Mouse (Mus musculus): ENCODE results near the gene Map1b.
A peak's percentile ranks its signal among the peaks of the same experiment; 100 is the strongest.

Map1b gene

GRCm38 (mm10) chr13:99398149-99398701 is 118.1 kb downstream of the Map1b start:
- peak; percentile 85 for DNase-seq

- DNase-seq = peak; percentile 94 to 96
These were observed 119.1 kb downstream of the Map1b start for GRCm38 (mm10) chr13:99397228-99397627.

- DNase-seq = peak; percentile 52 to 56
These were observed 120.8 kb downstream of the Map1b start for GRCm38 (mm10) chr13:99395531-99395930.

- peak in 1 of 2 experiments; percentile 41 for DNase-seq
These were observed 121.6 kb downstream of the Map1b start for GRCm38 (mm10) chr13:99394694-99395093.

GRCm38 (mm10) chr13:99393128-99393527 is 123.2 kb downstream of the Map1b start:
- DNase-seq = no peak

GRCm38 (mm10) chr13:99391417-99391816 is 124.9 kb downstream of the Map1b start:
- peak; percentile 67 to 75 for DNase-seq

- no peak for DNase-seq
These were observed 128.2 kb downstream of the Map1b start for GRCm38 (mm10) chr13:99387901-99388811.

GRCm38 (mm10) chr13:99386341-99386740 is 130.0 kb downstream of the Map1b start:
- DNase-seq = no peak

- no peak for DNase-seq
These were observed 130.4 kb downstream of the Map1b start for GRCm38 (mm10) chr13:99385911-99386310.

- DNase-seq = no peak
These were observed 131.7 kb downstream of the Map1b start for GRCm38 (mm10) chr13:99384555-99385203.

GRCm38 (mm10) chr13:99382373-99382772 is 134.0 kb downstream of the Map1b start:
- DNase-seq = no peak

- no peak for DNase-seq
These were observed 138.1 kb downstream of the Map1b start for GRCm38 (mm10) chr13:99378223-99378622.

GRCm38 (mm10) chr13:99377055-99377454 is 139.3 kb downstream of the Map1b start:
- no peak for DNase-seq

- peak; percentile 93 to 97 for DNase-seq
These were observed 140.8 kb downstream of the Map1b start for GRCm38 (mm10) chr13:99375550-99375949.

GRCm38 (mm10) chr13:99374191-99374590 is 142.1 kb downstream of the Map1b start:
- DNase-seq = no peak

GRCm38 (mm10) chr13:99373684-99374083 is 142.7 kb downstream of the Map1b start:
- DNase-seq = no peak

All from cerebellum, postnatal 10 days (tissue).